Mouse (Mus musculus): ENCODE measurements at regions not wholly inside any gene's neighbourhood (a gene's known extent, or its start where the extent isn't known, plus 50 kb on each side); places are given as distances from the start of the nearest gene placed in this dataset.
A peak's percentile ranks its signal among the peaks of the same experiment; 100 is the strongest.

GRCm38 (mm10) chr15:5513146-5513545, 269.2 kb upstream of the Ptger4 start:
- H3K4me1 ChIP-seq = no peaks in the 10 kb centered on the region
- no peak overlapping the region for H3K27ac ChIP-seq
- ATAC-seq (ENCODE audit: low FRiP score) = no peak
- no peaks in the 10 kb centered on the region for H3K27me3 ChIP-seq
- H3K36me3 ChIP-seq = no peaks in the 10 kb centered on the region
- 58% methylated on average over 4 of the region's 4 CpGs for WGBS
- no peak overlapping the region for H3K4me3 ChIP-seq
- no peak overlapping the region for H3K4me2 ChIP-seq (replicated peaks)
- no peaks in the 10 kb centered on the region for H3K9me3 ChIP-seq (replicated peaks)
- no peak overlapping the region for H3K9ac ChIP-seq

DNA sequence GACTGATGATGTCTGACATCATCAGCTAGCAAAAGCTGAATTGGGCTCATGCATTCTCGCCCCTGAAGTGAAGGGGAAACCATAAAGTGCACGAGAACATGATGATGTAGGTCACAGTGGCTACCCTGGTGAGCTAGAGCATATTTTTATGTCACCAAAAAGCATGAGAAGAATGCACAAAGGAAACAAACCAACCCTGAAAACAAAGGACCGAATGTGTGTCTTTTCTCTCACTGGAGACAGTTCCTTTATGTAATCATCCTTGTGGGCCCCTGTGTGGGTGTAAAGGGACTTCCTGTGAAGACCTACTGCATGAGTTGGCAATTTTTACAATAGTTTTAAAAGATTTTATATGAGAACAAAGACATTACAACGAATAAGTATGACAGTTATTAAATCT, 270.2 kb upstream of the Ptger4 start:
- H3K9me3 ChIP-seq (replicated peaks) = no peaks in the 10 kb centered on the region
- no peak overlapping the region for H3K4me3 ChIP-seq
- WGBS = 47% methylated on average over 4 of the region's 4 CpGs
- H3K4me2 ChIP-seq (replicated peaks) = no peak overlapping the region
- H3K4me1 ChIP-seq = no peaks in the 10 kb centered on the region
- H3K27me3 ChIP-seq = no peaks in the 10 kb centered on the region
- no peak for ATAC-seq (ENCODE audit: low FRiP score)
- no peak overlapping the region for H3K27ac ChIP-seq
- H3K36me3 ChIP-seq = no peaks in the 10 kb centered on the region
- no peak overlapping the region for H3K9ac ChIP-seq

DNA sequence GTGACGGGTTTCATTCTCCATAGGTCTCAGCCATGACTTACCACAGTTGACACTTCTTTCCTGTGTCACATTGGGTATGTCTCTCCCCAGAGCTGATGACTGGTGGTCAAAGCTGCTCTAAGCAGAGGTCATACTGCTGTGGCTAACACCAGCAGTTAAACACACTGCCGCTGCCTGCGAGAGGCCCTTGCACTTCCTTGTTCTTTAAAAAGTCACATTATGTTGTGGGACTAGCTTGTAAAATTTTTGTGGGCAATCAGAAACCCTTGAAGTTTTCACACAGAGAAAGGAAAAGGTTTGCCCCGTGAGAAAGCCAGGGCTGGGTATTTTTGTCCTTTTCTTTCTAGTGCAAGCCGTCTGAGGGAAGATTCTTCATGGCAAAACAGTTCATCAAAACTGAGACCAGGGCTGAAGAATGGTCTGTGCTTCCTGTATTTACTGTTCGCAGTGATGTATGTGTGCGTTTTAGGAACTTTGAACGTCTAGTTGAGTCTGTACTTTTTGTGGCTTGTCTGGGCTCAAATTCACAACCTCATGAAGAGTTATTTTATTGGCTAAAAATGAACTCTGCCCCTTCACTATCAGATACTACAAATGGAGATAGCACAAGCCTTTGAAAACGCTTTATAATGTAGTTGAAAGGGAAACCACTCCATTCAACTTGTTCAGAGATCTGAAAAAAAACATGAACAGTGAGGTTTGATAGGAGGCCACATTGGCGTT, 273.4 kb upstream of the Ptger4 start:
- no peak overlapping the region for H3K4me3 ChIP-seq
- WGBS = 84% methylated on average over 10 of the region's 10 CpGs
- no peak for ATAC-seq (ENCODE audit: low FRiP score)
- H3K9ac ChIP-seq = no peak overlapping the region
- no peak overlapping the region for H3K4me2 ChIP-seq (replicated peaks)
- H3K27ac ChIP-seq = no peak overlapping the region
- no peaks in the 10 kb centered on the region for H3K27me3 ChIP-seq
- H3K4me1 ChIP-seq = no peaks in the 10 kb centered on the region
- no peaks in the 10 kb centered on the region for H3K9me3 ChIP-seq (replicated peaks)
- no peaks in the 10 kb centered on the region for H3K36me3 ChIP-seq

- H3K9ac ChIP-seq = no peak overlapping the region
- no peak overlapping the region for H3K27ac ChIP-seq
- H3K36me3 ChIP-seq = no peaks in the 10 kb centered on the region
- 91% methylated on average over 2 of the region's 2 CpGs for WGBS
- H3K4me2 ChIP-seq (replicated peaks) = no peak overlapping the region
- H3K9me3 ChIP-seq (replicated peaks) = no peaks in the 10 kb centered on the region
- no peaks in the 10 kb centered on the region for H3K27me3 ChIP-seq
- H3K4me3 ChIP-seq = no peak overlapping the region
- peak; percentile 35; the same call in 1 of the 2 replicates for ATAC-seq (ENCODE audit: low FRiP score)
- no peaks in the 10 kb centered on the region for H3K4me1 ChIP-seq
Observed at GRCm38 (mm10) chr15:5519552-5519951, 275.6 kb upstream of the Ptger4 start.

DNA sequence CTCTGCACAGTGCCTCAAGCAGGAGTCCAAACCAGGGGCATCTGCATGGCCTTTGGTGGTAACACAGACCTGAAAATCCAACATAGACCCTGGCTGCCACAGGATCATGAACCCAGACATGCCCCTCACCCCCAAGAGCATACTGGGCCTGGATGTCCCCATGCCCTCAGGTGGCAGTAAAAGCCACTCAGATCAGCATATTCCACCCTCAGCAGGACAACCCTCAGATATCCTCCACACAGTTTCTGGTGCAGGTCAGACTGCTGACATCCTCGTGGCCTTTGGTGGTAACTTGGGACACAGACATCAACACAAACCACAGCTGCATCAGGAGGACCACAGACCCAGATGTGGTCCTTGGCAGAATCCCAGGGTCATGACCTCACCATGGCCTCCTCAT, 276.0 kb upstream of the Ptger4 start:
- 95% methylated on average over 1 of the region's 1 CpGs for WGBS
- Histone ChIP-seq H3K4me3 (no peak overlapping the region), H3K36me3 (no peaks in the 10 kb centered on the region), H3K27me3 (no peaks in the 10 kb centered on the region), H3K9ac (no peak overlapping the region), H3K4me2 (replicated peaks) (no peak overlapping the region), H3K4me1 (no peaks in the 10 kb centered on the region), H3K9me3 (replicated peaks) (no peaks in the 10 kb centered on the region), H3K27ac (no peak overlapping the region)
- ATAC-seq (ENCODE audit: low FRiP score) = no peak

- H3K27ac ChIP-seq = no peak overlapping the region
- no peak overlapping the region for H3K9ac ChIP-seq
- WGBS = 90% methylated on average over 6 of the region's 6 CpGs
- no peaks in the 10 kb centered on the region for H3K9me3 ChIP-seq (replicated peaks)
- H3K36me3 ChIP-seq = no peaks in the 10 kb centered on the region
- no peak for ATAC-seq (ENCODE audit: low FRiP score)
- H3K27me3 ChIP-seq = no peaks in the 10 kb centered on the region
- no peak overlapping the region for H3K4me3 ChIP-seq
- H3K4me2 ChIP-seq (replicated peaks) = no peak overlapping the region
- no peaks in the 10 kb centered on the region for H3K4me1 ChIP-seq
Observed at GRCm38 (mm10) chr15:5528619-5529018, 284.6 kb upstream of the Ptger4 start.

DNA sequence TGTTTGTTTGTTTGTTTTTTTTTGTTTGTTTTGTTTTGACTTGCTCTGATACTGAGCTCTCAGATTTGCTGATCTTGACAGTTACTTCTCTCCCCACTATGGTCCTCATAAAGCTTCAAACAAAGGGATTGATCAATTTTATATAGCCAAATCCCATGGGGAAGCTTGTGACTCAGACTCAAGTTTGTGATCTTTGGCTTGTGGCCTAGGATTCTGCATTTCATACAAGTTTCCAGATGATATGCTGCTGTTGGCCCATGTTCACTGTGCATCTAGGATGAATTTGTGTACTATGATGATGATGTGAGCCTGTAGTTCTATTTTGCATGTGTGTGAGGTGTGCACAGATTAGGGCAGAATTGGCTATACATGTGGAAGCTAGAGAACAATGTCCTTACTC, 289.7 kb upstream of the Ptger4 start:
- H3K4me3 ChIP-seq = no peak overlapping the region
- no peaks in the 10 kb centered on the region for H3K4me1 ChIP-seq
- no peak overlapping the region for H3K9ac ChIP-seq
- H3K36me3 ChIP-seq = no peaks in the 10 kb centered on the region
- no peaks in the 10 kb centered on the region for H3K9me3 ChIP-seq (replicated peaks)
- H3K27ac ChIP-seq = no peak overlapping the region
- no peaks in the 10 kb centered on the region for H3K27me3 ChIP-seq
- no peak for ATAC-seq (ENCODE audit: low FRiP score)
- no peak overlapping the region for H3K4me2 ChIP-seq (replicated peaks)

GRCm38 (mm10) chr15:5537432-5537831, 293.4 kb upstream of the Ptger4 start:
- ATAC-seq (ENCODE audit: low FRiP score) = no peak
- no peaks in the 10 kb centered on the region for H3K4me1 ChIP-seq
- H3K4me2 ChIP-seq (replicated peaks) = no peak overlapping the region
- no peak overlapping the region for H3K27ac ChIP-seq
- H3K4me3 ChIP-seq = no peak overlapping the region
- H3K27me3 ChIP-seq = no peaks in the 10 kb centered on the region
- no peaks in the 10 kb centered on the region for H3K36me3 ChIP-seq
- WGBS = 71% methylated on average over 2 of the region's 2 CpGs
- H3K9ac ChIP-seq = no peak overlapping the region
- H3K9me3 ChIP-seq (replicated peaks) = no peaks in the 10 kb centered on the region

GRCm38 (mm10) chr15:5539301-5539928, 295.4 kb upstream of the Ptger4 start:
- H3K9me3 ChIP-seq (replicated peaks) = no peaks in the 10 kb centered on the region
- no peak overlapping the region for H3K4me3 ChIP-seq
- no peaks in the 10 kb centered on the region for H3K4me1 ChIP-seq
- no peaks in the 10 kb centered on the region for H3K27me3 ChIP-seq
- no peak overlapping the region for H3K4me2 ChIP-seq (replicated peaks)
- H3K27ac ChIP-seq = no peak overlapping the region
- no peaks in the 10 kb centered on the region for H3K36me3 ChIP-seq
- ATAC-seq (ENCODE audit: low FRiP score) = no peak
- WGBS = 92% methylated on average over 4 of the region's 4 CpGs
- H3K9ac ChIP-seq = no peak overlapping the region

- H3K27ac ChIP-seq = no peak overlapping the region
- H3K9ac ChIP-seq = no peak overlapping the region
- no peaks in the 10 kb centered on the region for H3K36me3 ChIP-seq
- no peak overlapping the region for H3K4me3 ChIP-seq
- no peaks in the 10 kb centered on the region for H3K4me1 ChIP-seq
- ATAC-seq (ENCODE audit: low FRiP score) = no peak
- 81% methylated on average over 4 of the region's 4 CpGs for WGBS
- no peaks in the 10 kb centered on the region for H3K9me3 ChIP-seq (replicated peaks)
- H3K4me2 ChIP-seq (replicated peaks) = no peak overlapping the region
- no peaks in the 10 kb centered on the region for H3K27me3 ChIP-seq
Observed at GRCm38 (mm10) chr15:5554526-5554925, 310.5 kb upstream of the Ptger4 start.

- H3K4me2 ChIP-seq (replicated peaks) = no peak overlapping the region
- H3K4me3 ChIP-seq = no peak overlapping the region
- H3K36me3 ChIP-seq = no peaks in the 10 kb centered on the region
- no peaks in the 10 kb centered on the region for H3K9me3 ChIP-seq (replicated peaks)
- WGBS = 85% methylated on average over 4 of the region's 4 CpGs
- no peaks in the 10 kb centered on the region for H3K4me1 ChIP-seq
- H3K27me3 ChIP-seq = no peaks in the 10 kb centered on the region
- ATAC-seq (ENCODE audit: low FRiP score) = no peak
- no peak overlapping the region for H3K9ac ChIP-seq
- H3K27ac ChIP-seq = no peak overlapping the region
Observed at GRCm38 (mm10) chr15:5554926-5555325, 310.9 kb upstream of the Ptger4 start.

DNA sequence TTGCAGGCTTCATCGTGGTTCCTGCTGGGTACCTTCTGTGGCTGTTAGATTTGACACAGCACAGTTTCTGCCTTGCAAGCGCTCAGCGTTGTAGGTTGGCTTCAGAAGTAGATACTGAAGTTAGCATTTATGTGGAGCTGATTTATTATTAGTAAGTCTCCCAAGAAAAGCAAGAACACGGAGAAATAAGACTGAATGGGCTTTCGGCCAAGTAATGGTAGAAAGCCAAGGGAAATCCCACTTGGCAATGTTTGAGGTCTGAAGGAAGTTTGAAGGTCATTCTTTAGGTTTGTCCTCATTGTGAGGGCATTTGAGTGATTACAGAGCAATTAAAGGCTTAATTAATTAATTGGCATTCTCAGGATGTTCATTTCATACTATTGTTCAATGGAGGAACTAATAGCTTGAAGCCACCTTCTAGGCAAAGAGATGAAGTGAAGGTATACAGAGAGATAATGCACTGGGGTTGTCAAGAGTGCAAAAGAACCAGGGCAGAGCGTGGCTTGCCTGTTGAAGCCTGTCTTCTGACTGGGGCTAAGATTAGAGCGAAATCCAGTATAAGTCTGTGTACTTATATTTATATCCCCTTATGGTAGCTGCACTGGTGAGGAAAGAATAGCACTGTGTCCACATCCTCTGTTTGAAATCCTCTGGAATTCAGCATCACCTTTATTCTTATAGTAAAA, 311.5 kb upstream of the Ptger4 start:
- Histone ChIP-seq H3K9me3 (replicated peaks) (no peaks in the 10 kb centered on the region), H3K4me2 (replicated peaks) (no peak overlapping the region), H3K27me3 (no peaks in the 10 kb centered on the region), H3K4me3 (no peak overlapping the region), H3K9ac (no peak overlapping the region), H3K36me3 (no peaks in the 10 kb centered on the region), H3K27ac (no peak overlapping the region), H3K4me1 (no peaks in the 10 kb centered on the region)
- 90% methylated on average over 7 of the region's 7 CpGs for WGBS
- no peak for ATAC-seq (ENCODE audit: low FRiP score)

DNA sequence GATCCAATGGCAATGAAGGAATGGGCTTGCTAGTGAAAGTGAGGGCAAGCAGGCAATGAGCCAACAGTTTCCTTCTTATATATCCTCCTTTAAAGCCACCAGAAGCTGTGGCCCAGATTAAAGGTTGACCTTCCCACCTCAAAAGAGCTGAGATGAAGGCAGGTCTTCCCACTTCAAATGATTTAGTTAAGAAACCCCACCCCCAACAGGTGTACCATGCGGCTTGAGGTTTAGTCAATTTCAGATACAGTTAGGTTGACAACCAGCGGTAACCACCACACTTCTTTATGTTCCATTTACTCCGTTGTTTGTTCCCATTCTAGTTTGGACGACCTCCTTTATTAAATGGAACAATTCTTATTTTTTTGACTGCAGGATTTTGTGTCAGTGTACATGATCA, 317.8 kb upstream of the Ptger4 start:
- Histone ChIP-seq H3K9ac (no peak overlapping the region), H3K27me3 (no peaks in the 10 kb centered on the region), H3K27ac (no peak overlapping the region), H3K4me3 (no peak overlapping the region), H3K36me3 (no peaks in the 10 kb centered on the region), H3K9me3 (replicated peaks) (no peaks in the 10 kb centered on the region), H3K4me2 (replicated peaks) (no peak overlapping the region), H3K4me1 (no peaks in the 10 kb centered on the region)
- ATAC-seq (ENCODE audit: low FRiP score) = no peak
- WGBS = 92% methylated on average over 4 of the region's 4 CpGs

All from hindbrain, embryonic 12.5 days (tissue).